Mouse (Mus musculus) spleen, embryonic (tissue): ENCODE results near the gene Cyth3.

Experiments used
- CTCF ChIA-PET: fragments of 350-600 bp; sonication (Branson Sonifier 250); formaldehyde crosslinking; loops from one replicate; lab custom pipeline; 2022; lab: Charles Lee

Cyth3 gene

DNA sequence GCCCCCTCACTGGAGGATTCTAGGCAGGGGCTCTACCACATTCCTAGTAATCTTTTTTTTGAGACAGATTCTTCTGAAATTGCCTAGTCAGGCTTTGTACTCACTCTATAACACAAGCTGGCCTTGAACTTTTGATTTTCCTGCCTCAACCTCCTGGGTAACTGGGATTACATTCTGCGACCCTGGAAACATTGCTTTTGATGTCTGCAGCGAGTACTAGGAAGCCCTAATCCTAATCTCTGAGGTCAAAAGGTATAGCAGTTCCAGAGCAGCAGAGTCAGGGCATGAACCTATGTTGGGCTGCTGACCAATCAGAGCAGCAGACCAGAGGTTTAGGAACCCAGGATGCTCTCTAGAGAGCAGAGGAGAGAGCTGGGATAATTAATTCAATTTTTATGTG is 6.9 kb upstream of the Cyth3 start:
- CTCF ChIA-PET = no interaction called here

DNA sequence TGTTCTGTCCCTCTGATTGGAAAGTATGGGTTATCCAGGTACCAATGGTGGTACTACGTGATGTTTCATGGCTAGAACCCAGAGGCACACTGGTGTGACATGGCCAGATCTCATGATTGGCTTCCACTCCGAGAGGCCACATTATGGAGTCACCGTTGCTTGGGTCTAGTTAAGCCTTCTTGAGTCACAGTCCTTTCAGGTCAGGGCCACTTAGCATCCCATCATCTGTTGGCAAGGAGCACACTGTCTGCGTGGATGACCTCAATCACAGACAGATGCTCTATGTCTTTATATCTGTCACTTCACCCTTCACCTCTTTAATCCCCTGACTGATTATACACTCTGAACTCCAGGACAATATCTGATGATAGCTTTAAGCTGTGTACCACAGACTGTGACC is 6.1 kb upstream of the Cyth3 start:
- CTCF ChIA-PET = interaction anchor here (0.6 kb wide), 1 partner anchor 387 kb away, joined by 6 read pairs; no protein-coding TSS in a partner anchor

DNA sequence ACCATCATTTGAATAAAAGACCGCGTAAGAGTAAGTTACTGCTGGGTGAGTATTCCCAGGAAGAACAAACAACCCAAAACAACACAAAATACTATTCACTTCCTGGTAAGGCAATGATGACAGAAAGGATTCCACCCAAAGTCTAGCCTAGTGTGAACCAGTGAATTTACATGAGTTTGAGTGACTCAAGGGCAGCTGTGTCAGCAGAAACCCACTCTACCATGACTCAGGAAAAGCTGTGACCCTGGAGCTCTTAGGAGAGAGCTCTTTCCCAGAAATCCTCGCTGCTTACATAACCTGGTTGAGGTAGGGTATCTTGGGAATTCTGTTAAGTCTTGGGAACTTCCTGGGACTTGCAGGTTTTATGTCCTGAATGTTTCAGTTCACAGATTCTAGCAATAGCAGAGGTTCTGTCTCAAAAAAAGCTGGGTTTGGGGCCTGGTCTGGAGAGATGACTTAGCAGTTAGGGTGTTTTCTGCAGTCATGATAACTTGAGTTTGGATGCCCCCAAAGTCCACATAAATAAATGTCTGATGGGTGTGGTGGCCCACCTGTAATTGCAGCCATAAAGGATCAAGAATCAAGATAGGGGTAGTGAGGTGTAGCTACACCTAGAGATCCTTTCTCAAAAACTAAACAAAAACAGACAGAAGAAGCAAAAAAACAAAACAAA is 5.5 kb upstream of the Cyth3 start:
- CTCF ChIA-PET = interaction anchor here (0.6 kb wide), 1 partner anchor 386 kb away, joined by 6 read pairs; no protein-coding TSS in a partner anchor

DNA sequence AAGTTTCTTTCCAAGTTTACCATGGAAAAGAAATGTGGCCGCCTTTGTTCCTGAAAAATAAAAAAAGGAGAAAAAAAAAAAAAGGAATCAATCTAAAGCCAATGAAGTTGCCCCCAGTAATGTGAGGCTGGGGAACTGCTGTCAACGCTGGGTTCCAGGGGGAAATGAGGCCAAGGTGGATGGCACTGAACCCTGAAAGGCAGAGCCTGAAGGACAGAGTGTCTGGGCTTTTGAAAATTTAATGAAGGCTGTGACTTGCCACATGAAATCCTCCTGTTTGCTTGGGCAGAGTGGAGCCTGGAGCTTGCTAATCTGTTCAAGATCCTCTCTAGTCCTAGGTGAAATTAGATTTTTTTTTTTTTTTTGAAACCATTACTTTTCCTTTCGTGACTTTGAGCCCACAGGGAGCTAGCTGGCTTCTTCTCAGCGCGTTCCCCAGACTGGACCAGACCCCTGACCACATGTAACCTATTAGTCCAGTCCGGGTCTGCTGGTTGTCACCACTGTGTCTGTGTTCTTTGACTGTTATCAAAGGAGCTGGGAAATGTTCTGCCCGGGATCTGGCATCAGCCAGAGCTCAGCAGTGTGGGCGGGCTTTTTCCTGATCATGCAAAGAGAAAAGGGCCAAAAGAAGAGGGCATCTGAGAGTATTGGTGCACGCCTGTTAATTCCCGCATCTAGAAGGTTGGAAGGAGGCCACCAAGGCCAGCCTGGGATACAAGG is 4.6 kb upstream of the Cyth3 start:
- CTCF ChIA-PET = interaction anchor here (0.6 kb wide), 1 partner anchor 24 kb away, joined by 4 read pairs; no protein-coding TSS in a partner anchor

DNA sequence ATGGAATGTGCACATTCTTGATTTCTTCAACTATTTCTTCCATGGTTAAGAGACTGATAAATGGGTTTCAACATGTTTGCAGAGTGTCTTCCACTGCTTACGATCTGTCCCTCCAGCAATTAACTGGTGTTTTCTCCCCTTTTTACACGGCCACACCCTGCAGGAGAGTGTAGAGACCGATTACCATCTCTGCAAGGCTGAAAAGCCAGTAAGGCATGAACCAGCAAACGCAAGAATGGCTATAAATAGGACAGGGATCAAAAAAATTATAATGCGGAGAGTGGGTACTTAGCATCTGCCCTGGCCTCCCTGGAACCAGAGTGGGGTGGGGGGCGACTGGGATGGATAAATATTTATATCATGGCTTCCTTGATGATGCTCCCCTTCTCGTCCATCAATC is 3.7 kb upstream of the Cyth3 start:
- CTCF ChIA-PET = no interaction called here

DNA sequence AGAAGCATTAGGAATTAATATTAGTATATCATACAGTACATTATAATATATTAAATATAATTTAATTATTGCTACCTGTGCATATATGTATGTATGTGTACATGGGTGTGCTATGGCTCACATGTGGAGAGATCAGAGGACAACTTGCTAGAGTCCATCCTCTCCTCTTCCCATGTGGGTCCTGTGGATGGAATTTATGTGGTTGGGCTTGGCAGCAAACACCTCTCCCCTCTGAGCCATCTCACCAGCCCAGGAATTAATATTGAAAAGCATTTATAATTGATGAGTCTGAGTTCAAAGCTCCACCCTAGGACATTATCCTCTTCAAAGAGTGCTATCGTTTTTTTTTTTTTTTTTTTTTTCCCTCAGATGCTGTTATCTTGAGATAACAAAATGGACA is 2.1 kb upstream of the Cyth3 start:
- CTCF ChIA-PET = interaction anchor here (0.6 to 0.7 kb wide), 3 partner anchors 127 to 214 kb away, joined by 3 to 5 read pairs (median 4); no protein-coding TSS in a partner anchor

DNA sequence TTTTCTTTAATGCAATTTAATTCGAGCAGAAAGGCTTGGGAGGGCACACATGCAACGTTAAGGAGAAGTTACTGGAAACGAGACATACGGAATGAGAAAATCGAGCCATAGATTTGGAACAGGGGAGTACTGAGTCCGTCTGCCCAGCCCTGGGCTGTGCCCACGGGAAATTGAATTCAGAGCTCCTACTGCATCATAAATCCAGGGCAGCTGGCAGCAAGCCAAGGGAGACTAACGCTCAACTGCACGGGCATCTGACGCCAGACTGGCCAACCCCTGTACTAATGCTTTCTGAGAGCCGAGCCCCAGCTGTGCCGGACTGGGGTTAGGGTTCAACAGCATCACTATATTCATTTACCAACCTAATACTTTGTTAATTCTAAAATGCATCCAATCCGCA is 1.3 kb upstream of the Cyth3 start:
- CTCF ChIA-PET = interaction anchor here (0.5 kb wide), 1 partner anchor 71 kb away, joined by 7 read pairs; no protein-coding TSS in a partner anchor

DNA sequence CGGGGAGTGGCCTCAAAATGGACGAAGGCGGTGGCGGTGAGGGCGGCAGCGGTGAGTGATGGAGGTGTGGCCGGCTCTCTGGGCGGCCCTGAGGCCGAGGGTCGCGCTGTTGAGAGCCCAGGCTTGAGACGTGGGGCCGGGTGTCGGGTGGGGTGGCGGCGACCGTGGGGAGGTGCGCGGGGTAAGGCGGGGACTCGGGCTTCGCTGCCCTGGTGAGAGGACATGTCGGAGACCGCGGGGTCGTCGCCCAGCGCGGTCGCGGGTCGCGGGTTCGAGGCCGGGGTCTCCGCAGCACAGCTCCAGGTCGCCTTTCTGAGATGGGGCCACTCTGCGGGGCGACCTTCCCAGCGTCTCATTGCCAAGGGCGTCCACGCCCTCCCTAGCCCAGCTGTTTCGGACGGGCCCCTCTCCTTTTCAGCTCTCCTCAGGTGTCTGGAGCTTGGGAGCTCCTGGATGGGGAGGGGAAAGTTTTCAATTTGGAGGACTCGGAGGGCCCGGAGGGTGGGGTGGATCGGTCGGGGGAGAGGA is 440 bp downstream of the Cyth3 start:
- CTCF ChIA-PET = no interaction called here

DNA sequence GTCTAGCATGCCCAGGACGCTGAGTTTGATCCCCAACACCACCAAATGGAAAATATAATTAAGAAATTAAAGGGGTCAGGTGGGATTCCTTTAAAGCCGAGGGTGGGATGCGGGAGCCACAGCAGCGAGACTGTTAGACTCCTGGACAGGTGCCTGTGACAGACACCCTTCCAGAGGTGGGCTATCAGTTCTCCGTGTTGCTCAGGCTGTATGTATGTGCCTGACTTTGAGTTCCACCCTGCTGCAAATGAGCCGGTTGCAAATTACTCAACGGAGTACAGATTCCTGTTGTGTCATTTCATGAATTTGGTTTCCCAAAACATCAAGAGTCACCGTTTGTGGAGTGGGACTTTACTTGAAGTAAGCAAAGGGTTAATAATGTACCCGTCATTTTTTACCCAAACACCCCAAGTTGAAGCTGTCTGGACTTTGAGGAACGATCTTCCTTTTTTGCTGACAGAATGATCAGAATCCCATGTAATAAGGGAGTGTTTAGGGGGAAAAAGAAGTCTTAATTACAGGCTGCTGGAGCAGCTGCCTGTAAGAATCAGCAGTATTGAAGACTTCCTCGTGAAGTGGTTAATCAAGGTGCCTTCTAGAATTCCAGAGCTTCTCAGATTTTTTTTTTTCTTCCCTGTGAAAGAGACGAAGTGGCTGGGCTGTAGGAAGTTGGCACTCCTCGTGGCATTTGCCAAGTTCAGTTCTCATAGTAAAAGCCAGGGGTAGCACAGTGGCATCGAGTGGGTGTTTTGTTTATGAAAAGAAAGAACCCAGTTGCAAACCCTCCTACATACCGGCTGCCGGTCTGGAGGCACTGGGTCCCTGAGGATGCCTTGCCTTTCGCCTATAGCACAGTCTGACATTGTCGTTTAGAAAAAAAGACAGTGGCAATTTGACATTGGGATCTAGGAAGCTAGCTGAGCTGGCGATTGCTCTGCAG is 1.4 kb downstream of the Cyth3 start:
- CTCF ChIA-PET = interaction anchor here (0.6 kb wide), 1 partner anchor 56 kb away, joined by 3 read pairs; no protein-coding TSS in a partner anchor

DNA sequence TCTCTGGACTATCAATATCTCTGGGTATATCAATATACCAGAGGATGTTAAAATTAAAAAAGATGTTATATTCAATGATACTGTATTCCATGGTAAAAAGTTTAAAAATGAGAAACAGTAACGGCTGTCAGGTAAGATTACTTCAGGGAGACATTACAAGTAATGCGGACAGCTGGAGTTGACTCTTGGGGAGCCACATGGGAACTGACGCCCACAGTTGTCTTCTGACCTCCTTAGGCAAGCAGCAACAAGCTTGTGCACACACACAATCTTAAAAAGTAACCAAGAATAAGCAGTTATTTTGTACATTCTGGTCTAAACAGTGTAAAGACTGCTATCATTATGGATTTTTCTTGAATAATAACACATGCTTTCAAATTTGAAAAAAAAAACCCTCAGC is 2.2 kb downstream of the Cyth3 start:
- CTCF ChIA-PET = no interaction called here

DNA sequence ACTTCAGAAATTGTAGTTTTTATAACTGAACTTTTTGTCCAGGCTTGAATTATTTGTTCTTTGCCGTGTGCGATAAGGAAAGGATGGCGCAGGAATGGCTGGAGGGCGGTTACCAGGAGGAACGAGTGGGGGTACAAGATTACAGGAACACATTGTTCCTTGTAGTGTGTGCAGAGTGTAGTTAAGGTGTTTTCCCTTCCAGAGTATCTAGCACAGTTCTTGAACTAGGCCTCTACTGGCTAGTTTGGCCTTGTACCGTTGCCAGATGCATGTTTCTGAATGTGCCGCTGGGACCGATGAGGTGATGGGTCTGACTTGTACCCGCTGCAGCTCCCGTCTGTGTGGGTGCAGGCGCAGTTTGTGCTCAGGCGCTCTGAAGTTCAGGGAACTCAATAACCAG is 3.2 kb downstream of the Cyth3 start:
- CTCF ChIA-PET = interaction anchor here (0.6 kb wide), 1 partner anchor 14 kb away, joined by 19 read pairs; no protein-coding TSS in a partner anchor

DNA sequence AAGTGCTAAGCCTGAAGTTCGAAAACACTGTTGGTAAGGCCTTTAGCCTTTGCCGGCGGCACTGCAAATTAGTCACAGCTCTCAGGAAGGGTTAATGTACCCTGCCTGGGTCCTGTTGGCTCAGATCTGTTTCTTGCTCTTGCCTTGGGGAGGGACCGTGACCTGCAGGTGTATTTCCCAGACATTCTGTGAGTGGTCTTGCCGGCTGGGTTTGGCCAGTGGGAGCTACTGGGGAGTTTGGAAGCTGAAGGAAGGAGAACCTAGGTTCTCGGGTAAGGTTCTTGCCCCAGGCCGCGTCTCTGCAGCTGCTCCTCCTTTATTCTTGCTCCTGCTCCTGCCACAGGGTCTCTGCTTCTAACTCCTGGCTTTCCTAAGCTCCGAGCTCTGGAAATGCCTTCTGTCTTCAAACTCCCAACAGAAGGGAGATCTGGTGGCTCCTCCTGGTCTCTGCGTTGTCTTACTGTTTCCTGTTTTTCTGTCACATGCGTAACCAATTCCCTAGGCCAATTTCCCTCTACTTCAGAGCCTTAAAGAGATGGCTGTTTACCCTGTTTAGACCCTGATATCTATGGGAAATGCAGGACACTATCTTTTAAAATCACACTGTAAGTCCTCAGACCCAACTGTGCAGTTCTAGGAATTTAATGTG is 3.8 kb downstream of the Cyth3 start:
- CTCF ChIA-PET = interaction anchor here (0.6 kb wide), 1 partner anchor 13 kb away, joined by 19 read pairs; no protein-coding TSS in a partner anchor

DNA sequence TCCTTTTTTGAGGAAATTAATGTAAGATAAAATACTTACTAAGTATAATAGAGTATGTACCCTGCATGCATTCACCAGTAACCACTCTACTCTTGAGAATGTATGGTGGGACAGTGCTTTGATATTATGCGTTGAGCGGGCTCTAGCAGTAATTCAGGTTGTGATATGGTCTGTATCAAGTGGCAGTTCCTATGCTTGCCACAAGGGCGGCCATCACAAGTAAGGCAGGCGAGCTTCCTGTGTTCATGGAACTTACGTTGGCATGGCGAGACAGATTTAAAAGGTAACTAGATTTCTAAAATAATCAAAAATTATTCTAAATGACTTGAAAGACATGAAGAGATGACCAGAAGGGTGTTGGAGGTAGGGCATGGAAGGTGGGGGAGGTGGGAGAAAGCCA is 5.3 kb downstream of the Cyth3 start:
- CTCF ChIA-PET = interaction anchor here (1.2 kb wide), 1 partner anchor 402 kb away, joined by 9 read pairs; no protein-coding TSS in a partner anchor

DNA sequence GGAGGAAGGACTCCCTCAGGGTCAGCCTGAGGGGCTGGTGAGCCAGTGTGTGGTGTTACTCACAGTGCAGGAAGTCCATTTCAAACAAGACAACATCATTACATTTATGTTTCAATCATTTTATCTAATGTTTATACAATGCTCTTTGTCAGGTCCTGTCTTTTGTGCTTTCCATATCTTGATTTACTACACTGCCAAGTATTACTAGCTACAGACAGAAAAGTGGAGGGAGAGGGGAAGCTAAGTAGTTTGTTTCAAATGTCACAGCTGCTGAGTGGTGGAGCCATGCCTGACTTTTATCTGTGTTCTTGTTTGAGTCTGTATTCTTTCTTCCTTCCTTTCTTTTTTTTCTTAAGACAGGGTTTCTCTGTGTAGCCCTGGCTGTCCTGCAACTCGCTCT is 5.7 kb downstream of the Cyth3 start:
- CTCF ChIA-PET = interaction anchor here (1.2 kb wide), 1 partner anchor 401 kb away, joined by 9 read pairs; no protein-coding TSS in a partner anchor

DNA sequence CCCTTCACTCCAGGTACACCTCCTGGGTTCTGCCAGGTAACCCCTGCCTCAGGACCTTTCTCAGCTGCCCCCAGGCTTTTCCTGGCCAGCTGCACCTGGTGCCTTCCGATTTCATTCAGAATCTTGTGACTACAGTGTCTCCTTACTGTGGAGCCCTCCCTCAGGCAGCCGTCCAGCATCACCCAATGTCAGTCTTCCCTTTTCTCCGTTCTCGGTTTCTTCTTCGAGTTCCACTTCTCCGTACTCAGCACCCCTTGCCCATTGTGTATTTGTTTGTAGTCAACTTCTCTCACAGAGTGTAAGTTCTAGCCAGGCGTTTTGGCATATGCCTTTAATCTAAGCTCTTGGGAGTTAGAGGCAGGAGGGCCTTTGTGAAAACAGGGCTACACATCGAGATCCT is 7.4 kb downstream of the Cyth3 start:
- CTCF ChIA-PET = no interaction called here

DNA sequence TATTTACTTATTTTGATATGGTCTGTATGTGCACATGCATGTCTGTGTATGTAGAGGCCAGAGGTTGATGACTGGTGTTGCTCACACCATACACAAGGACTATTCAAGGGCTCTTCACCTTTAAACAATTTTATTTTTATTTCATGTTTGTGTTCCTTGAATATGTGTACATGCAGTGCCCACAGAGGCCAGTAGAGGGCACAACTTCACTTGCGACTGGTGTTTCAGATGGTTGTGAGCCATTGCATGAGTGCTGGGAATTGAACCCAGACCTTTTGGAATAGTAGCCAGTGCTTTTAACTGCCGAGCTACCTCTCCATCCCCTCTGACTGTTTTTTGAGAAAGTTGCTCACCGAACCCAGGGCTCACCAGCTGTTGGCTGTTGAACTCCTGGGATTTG is 8.0 kb downstream of the Cyth3 start:
- CTCF ChIA-PET = no interaction called here

DNA sequence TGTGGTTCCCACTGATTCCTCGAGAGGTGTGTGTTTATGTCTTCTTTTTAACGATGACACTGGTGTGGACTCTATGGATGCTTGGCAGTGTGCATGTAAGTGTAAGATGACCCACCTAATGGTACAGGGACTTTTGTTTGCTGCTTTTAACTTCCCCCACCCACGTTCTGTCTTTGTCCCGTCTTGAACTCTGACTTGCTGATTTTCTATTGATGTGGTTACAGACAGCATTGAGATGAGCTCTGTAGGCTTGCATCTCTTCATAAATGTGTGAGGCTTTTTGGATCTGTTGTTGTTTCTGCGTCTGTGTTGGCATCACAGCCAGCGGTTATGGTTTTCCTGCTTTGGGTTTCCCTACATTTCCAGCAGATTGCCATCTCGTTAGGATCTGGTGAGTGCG is 8.5 kb downstream of the Cyth3 start:
- CTCF ChIA-PET = no interaction called here

DNA sequence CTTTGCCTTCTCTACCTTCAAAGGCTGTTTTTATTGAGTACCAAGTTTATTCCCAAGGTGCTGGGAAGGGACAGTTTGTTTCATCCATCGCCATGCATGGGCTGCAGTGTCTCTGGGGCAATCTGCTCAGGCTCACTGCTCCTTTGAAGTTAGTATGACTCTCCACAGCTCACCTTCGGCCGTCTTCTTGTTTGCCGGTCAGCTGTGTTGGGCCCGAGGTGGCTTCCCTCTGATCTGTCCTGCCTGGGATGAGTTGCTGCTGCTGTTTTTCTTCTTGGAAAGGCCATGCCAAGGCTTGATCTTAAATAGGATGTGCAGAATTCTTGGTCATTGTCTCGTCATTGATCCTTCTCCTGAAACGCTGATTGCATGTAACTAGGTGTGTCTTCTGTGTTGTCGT is 9.3 kb downstream of the Cyth3 start:
- CTCF ChIA-PET = no interaction called here

DNA sequence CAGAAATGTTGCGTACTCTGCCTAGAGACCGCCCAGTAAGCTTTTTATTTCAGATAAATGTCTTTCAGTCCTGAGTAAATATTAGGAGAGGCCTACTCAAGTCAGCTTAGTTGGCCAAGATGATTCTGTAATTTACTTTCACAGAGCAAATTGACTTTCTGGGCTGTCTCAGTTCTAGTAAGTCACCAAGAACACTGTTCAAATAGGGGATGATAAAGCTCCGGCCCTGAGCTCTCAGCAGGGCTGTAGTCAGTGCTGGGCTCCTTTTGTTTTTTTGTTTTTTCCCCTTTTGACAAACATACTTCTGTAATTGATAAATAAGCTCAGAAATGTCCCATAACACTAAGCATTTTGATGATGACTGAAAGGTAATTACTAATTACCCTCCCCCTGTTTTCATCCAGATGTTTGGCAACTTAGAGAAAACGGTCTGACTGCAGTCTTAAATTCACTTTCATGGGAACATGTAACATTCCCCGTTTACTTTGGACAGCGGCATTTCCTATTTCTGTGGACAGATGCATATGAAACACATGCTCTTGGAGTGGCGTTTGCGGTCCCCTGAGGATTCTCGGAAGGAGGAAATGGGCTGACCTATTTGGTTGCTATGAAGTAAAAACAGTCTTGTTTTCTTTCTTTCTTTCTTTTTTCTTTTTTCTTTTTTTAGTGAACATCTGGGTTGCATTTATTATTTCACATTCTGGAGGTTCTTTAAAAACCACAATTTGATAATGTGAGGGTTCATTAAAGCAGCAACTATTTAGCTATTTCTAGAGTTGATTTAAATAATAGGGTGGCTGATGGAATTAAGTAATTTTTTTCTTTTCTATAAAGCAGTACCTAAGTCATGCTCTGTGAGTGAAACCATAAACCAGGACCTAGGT is 10.7 kb downstream of the Cyth3 start:
- CTCF ChIA-PET = no interaction called here

DNA sequence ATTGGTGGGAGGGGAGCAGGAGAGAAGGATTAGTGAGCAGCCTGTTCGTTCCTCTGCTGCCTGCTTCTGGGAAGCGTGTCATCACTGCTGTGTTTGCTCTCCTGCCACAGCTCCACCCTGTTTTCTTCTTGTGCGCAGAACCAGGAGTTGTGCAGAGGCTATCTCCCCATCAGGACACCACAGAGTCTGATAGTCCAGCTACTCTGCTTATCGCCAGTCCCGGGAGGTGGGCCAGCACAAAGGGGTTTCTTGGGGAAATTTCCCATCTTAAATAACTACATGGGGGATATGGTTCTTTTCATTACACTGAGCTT is 11.3 kb downstream of the Cyth3 start:
- CTCF ChIA-PET = no interaction called here
